In the genomic region with DNA sequence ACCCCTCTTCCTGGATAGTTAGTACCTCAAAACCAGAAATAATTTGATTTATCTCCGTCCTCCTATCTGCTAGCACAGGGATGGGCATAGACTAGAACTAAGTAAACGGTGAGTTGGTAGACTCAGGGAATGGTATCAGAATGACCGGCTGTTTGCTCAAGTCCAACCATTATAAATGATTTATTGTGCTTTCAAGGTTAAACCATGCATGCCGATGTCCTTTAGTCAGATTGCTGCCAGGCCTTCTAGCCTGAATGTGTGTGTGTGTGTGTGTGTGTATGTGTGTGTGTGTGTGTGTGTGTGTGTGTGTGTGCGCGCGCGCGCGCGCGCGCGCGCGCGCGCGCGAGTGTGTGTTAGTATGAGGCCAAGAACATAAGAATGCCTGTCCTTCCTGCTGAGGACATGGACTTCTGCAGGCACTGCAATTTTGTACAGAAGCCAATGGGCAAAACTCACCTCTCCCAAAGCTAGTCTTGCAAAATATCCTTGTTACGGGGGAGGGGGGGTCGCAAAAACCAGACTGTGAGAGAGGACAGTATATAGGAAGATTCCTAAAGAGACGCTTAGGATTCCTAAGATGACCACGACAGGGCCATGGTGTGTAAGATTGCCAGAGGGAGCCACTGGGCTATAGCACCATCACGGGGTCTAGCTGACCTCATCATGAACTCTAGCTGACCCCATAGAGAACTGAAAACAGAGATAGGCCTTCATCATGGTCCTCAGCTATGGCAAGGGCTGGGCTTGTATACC, we compare ENCODE assay signal across 21 mouse cellular contexts. TPM values are rescaled to one million over a fixed set of nuclear protein-coding genes. Genes with fewer than 3 reads are reported as not detected.
DNase-seq lines count a peak whose midpoint lies in the region; ATAC-seq and TF ChIP-seq lines count a peak whose summit lies in the region.
"Had no signal": no experiment of that assay in that cellular context is flagged by ENCODE, and none has a peak within 500 bp of the region (broad histone marks: within the 10 kb centered on the region; RNA-seq: fewer than 3 reads in every experiment).

No protein-coding gene starts in this region.

- no peak overlapping the region for H3K4me2 ChIP-seq in intestine, embryonic 16.5 days (ENCODE audit: low read depth, low read length)
- no peak overlapping the region for H3K4me2 ChIP-seq in stomach, embryonic 15.5 days
- H3K4me2 ChIP-seq: embryonic facial prominence, embryonic 12.5 days; heart, embryonic 13.5 days; hindbrain, embryonic 13.5 days; limb, embryonic 15.5 days; liver, embryonic 15.5 days had no signal

- intact Hi-C loops in heart, postnatal 36 days (cut with DNase I) = no loop called here

- WGBS in intestine, embryonic 16.5 days = 60% methylated on average over 20 of the region's 25 CpGs
- WGBS in stomach, embryonic 15.5 days = 73% methylated on average over 25 of the region's 25 CpGs

- H3K4me1 ChIP-seq in intestine, embryonic 16.5 days (ENCODE audit: control insufficient read depth, insufficient read depth, low read length) = peaks cover 12% of the 10 kb centered on the region; the same call in 1 of the 2 replicates
- H3K4me1 ChIP-seq in stomach, embryonic 15.5 days = peaks cover 13% of the 10 kb centered on the region; the same call in 1 of the 2 replicates
- H3K4me1 ChIP-seq: embryonic facial prominence, embryonic 12.5 days; liver, embryonic 15.5 days had no signal

- no peak overlapping the region for H3K9ac ChIP-seq in intestine, embryonic 16.5 days (ENCODE audit: low read depth, low read length)
- no peak overlapping the region for H3K9ac ChIP-seq in stomach, embryonic 15.5 days
- H3K9ac ChIP-seq: embryonic facial prominence, embryonic 12.5 days; forebrain, postnatal 0 days; heart, embryonic 13.5 days; hindbrain, embryonic 13.5 days; limb, embryonic 15.5 days; liver, embryonic 15.5 days had no signal

- no peaks in the 10 kb centered on the region for H3K36me3 ChIP-seq in intestine, embryonic 16.5 days (ENCODE audit: control insufficient read depth, insufficient read depth, low read length)
- H3K36me3 ChIP-seq in stomach, embryonic 15.5 days = no peaks in the 10 kb centered on the region
- H3K36me3 ChIP-seq: embryonic facial prominence, embryonic 12.5 days; heart, embryonic 13.5 days; hindbrain, embryonic 13.5 days; limb, embryonic 15.5 days; liver, embryonic 15.5 days had no signal

- H3K4me3 ChIP-seq in layer of hippocampus, adult 2 months = no peak overlapping the region
- H3K4me3 ChIP-seq in intestine, embryonic 16.5 days (ENCODE audit: low read length) = no peak overlapping the region
- no peak overlapping the region for H3K4me3 ChIP-seq in stomach, embryonic 15.5 days (replicated peaks)
- H3K4me3 ChIP-seq: embryonic facial prominence, embryonic 12.5 days; heart, adult 2 months; heart, embryonic 13.5 days; hindbrain, embryonic 13.5 days; limb, embryonic 15.5 days; liver, embryonic 15.5 days had no signal

- ATAC-seq in intestine, embryonic 16.5 days = peak; percentile 69
- ATAC-seq in stomach, embryonic 15.5 days (ENCODE audit: insufficient read depth, low FRiP score, low read depth) = peak; percentile 52
- ATAC-seq: CD4-positive, CD25-positive, alpha-beta regulatory T cell, adult 4 months; forebrain, postnatal 0 days had no signal

- no peak for TF ChIP-seq CTCF in layer of hippocampus, adult 2 months (conservative IDR thresholded peaks at IDR 0.05)

- H3K9me3 ChIP-seq in intestine, embryonic 16.5 days (ENCODE audit: control insufficient read depth, low read length) = no peaks in the 10 kb centered on the region
- H3K9me3 ChIP-seq in stomach, embryonic 15.5 days = no peaks in the 10 kb centered on the region
- H3K9me3 ChIP-seq: embryonic facial prominence, embryonic 12.5 days; heart, embryonic 13.5 days; hindbrain, embryonic 13.5 days; limb, embryonic 15.5 days; liver, embryonic 15.5 days had no signal

- H3K27ac ChIP-seq in layer of hippocampus, adult 2 months = peak overlapping the region; percentile 74
- no peak overlapping the region for H3K27ac ChIP-seq in intestine, embryonic 16.5 days (ENCODE audit: low read length)
- no peak overlapping the region for H3K27ac ChIP-seq in stomach, embryonic 15.5 days
- H3K27ac ChIP-seq: embryonic facial prominence, embryonic 12.5 days; heart, adult 2 months; heart, embryonic 13.5 days; hindbrain, embryonic 13.5 days; limb, embryonic 15.5 days; liver, embryonic 15.5 days; macrophage had no signal

- peak; percentile 58 for DNase-seq in adrenal gland, postnatal 10 days
- no peak for DNase-seq in adrenal gland, adult 18-20 months (ENCODE audit: low spot score in 2 of 2)
- no peak for DNase-seq in layer of hippocampus, adult 2 months (ENCODE audit: low spot score in 2 of 2)
- no peak for DNase-seq in layer of hippocampus, postnatal 10 days (ENCODE audit: low spot score in 2 of 2)
- DNase-seq in heart, postnatal 36 days = no peak
- no peak for DNase-seq in layer of hippocampus, postnatal 14 days (ENCODE audit: low spot score in 2 of 2)
- DNase-seq: cerebellum, adult 11-12 months; cerebellum, postnatal 10 days; forebrain, postnatal 0 days; gastrocnemius, postnatal 25 days; heart, adult 2 months; left cerebral cortex, postnatal 4 days had no signal

- H3K27me3 ChIP-seq in intestine, embryonic 16.5 days (replicated peaks; ENCODE audit: control insufficient read depth, insufficient read depth, low read length) = no peaks in the 10 kb centered on the region
- H3K27me3 ChIP-seq in stomach, embryonic 15.5 days (replicated peaks) = 0 out of 2 replicates have a peak, but pooled peaks cover 3% of the 10 kb centered on the region
- H3K27me3 ChIP-seq: embryonic facial prominence, embryonic 12.5 days; heart, embryonic 13.5 days; hindbrain, embryonic 13.5 days; limb, embryonic 15.5 days; liver, embryonic 15.5 days had no signal

RNA-seq across cellular contexts. Expression of a gene that starts 29.9 kb away (rescaled TPM):
- total RNA-seq in adrenal gland, postnatal 10 days (2021) = 100 to 1,000 TPM; 177 to 223 TPM
- total RNA-seq in adrenal gland, adult 18-20 months (2021) = 100 to 1,000 TPM; 186 to 189 TPM
- total RNA-seq in layer of hippocampus, adult 2 months (2021) = 100 to 1,000 TPM; 359 to 361 TPM
- 100 to 1,000 TPM; 303 to 334 TPM for total RNA-seq in layer of hippocampus, postnatal 10 days (2021)
- polyA plus RNA-seq in intestine, embryonic 16.5 days (2015; fragmentation: Nextera tagmentation; extraction: Ambion mirVana) = 24.1 and 24.6 TPM in 2 replicates
- 41.5 and 43.8 TPM in 2 replicates for polyA plus RNA-seq in stomach, embryonic 15.5 days (2015; fragmentation: Nextera tagmentation; extraction: Ambion mirVana)
- 100 to 1,000 TPM; 145 to 186 TPM for total RNA-seq in heart, postnatal 36 days (2021)
- 100 to 1,000 TPM; 387 to 396 TPM for total RNA-seq in layer of hippocampus, postnatal 14 days (2021)
